Mouse (Mus musculus) kidney, adult 11 months (tissue): Measurements from ENCODE around the gene Gsta2.
"Not testable (repeated sequence)": the region's sequence is repeated elsewhere in the genome, so short reads cannot be mapped to it uniquely, and the experiment has no call there.

ENCODE experiments used
- DNase-seq: peaks from one replicate; pipeline ENCODE4 v3.0.0; 2022

Gene Gsta2

DNA sequence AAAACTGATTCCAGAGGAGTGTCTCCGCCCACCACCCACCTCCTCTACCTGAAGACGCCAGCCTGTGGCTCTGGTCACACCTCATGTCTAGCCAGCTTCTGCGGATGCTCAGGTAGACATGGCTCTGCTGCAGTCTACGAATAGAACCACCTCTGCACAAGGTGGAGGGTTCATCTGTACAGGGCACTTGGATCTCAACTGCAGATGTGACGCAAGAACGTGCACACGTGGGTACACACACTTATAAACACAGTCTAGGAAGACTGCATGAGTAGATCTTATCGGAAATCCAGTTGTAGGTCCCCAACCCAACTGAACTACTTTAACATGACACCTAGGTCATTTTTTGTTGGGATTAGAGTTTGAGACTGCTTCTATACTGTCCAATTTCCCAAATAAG, at the start of gene Gsta2:
Gene Gsta2, minus strand, starts transcription at position 178 of the 400 bp plus-strand sequence.
- no peak for DNase-seq

DNA sequence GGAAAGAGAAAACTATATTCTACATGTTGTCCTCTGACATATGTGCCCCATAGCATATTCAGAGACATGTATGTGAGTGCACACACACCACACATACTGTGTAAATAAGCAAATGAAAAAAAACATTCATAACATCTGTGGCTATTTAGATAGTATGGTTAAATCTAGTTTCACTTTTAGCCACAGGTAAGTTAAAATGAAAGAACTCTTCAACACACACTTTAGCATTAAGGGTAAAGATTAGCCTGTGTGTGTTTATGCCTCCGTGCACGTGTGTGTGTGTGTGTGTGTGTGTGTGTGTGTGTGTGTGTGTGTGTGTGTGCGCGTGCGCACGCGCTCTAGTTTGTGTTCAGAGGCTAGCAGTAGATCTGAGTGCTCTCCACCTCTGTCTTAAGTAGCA, 46.0 kb upstream of the Gsta2 start:
- DNase-seq, result no peak

DNA sequence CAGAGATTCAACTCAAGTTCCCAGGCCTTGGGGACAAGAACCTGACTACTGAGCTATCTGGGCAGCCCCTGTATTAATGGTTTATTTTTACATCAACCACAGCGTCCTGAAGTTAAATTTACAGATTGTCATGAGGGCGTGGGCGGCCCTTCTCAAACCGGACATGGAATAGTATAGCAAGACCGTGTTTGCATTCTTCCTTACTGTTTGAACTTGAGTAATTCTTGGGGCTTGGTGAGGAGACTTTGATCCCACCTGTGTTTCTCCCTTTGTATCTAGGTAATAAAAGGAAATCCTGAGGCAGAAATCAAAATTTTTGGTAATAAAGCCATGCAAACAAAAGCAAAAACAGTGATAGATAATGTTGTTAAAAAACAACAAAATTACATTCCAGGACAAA, 45.0 kb upstream of the Gsta2 start:
- DNase-seq, result no peak

DNA sequence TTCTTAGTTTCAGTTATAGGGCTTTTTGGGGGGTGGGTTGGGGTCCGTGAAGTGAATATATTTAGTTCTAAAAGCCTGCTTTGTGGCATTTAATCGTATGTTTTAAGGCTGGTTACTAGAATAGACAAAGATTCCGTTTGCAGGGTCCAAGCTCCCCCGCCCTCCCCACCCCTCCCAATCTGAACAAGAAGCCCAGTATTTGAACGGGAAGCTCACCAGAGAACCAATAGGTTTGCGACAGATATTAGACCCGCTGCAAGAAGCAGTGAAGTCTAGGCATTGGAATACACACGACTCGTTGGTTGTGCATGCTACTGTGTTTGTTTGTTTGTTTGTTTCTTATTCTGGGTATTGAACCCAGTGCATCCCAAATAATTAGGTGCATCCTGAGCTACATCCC, 40.9 kb upstream of the Gsta2 start:
- DNase-seq, result no peak

DNA sequence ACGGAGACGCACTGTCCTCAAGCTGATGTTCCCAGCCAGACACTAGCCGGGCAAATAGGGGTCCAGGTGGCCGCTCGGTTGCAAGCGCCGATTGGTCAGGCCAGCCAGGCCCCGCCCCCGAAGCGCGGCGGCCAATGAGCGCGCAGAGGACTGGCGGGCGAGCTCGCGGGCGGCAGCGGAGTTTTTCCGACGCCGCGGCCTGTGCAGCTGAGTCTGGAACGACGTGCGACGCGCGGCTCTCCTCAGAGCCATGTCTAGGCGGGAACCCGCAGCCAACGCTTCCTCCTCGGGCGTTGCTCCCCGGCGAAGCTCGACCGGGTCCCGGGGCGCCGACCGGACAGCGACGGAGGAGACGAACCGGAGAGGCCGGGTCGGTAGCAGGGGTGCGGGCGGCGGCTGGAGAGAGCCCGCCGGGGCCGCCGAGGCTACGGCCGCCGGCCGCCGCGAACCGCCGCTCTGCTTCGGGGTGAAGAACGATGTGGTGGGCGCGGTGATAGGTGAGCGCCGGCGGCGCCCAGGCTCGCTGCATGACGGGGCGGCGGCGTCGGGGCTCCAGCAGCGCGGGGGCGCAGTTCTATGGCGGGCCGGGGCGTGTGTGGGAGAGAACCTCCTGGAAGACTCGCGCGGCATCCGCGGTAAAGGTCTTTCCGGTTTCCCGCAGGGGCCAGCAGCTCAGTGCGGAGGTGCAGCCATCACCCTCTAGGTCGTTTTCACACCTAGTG, 40.2 kb upstream of the Gsta2 start, which contains the start of gene Ddx43:
Gene Ddx43, plus strand, starts transcription at position 148 of the 722 bp plus-strand sequence.
- DNase-seq, result peak; percentile 16

DNA sequence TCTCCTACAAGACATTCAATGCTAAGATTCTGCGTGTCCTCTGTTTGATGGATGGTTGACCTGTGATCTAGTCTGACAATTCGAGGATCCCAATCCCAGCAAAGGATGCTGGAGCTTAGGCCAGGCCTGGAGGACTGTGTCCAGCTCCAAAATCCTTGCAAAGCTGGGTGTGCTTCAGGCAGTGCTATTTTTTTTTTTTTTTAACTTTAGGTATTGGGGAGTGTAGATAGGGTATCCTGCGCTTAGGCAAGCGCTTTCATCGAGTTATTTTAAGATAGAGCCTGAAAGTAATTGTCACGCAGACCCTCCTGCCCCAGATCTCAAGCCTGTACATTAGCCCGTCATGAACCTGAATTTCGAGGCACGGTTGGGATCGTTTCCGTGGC, 39.6 kb upstream of the Gsta2 start:
- no peak for DNase-seq

DNA sequence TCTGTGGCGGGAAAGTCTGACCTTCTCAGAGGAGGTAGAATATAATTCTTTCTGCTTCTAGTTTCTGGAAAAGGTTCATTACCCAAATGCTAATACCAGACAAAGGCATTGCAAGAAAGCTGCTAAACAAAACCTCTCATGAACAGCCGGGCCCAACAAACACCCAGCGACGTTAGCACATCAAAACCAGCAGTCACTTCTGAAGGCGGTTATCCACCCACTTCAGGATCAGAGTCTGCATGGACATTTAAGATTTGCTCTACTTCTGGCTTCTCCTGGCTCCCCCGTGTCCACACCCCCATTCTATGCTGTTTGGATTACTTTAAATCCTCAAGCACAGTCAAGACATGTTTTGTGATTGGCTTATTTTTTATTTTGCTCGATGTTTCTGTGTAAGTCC, 39.0 kb upstream of the Gsta2 start:
- DNase-seq, result no peak

DNA sequence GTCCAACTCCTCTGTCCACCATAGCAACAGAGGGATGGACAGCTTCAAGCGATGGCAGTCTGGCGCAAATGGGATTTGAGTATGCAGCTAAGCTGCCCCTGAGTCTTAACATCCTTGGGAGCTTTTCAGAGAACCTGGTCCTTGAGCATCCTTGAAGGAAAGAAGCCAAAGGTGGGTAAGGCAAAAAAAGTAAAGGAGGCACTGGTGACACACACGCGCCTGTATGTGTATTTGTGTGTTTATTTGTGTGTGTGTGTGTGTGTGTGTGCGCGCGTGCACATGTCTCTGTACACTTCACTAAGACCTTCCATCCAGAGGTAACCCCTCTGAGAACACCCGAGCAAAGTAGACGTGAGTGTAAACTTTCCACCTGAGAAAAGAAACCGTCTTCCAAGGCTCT, 38.2 kb upstream of the Gsta2 start:
- DNase-seq, result no peak

DNA sequence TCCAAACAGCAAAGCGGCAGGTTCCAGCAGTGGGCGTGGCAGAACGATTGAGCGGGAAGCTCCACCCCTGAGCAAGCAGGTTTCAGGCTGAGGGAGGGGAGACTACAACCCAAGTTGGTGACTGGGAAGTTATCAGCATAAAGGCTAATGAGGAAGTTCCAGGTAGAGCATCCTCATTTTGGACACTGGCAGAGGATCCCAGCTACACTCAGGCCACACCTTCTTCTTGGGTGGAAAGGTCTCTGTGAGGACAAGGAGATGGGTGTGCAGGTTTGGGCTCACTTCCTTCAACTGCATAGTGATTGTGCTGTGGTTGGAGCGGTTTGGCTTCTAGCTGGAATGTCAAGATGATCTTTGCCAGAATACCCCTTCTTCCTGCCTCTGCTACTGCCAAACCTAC, 34.4 kb upstream of the Gsta2 start:
- no peak for DNase-seq

DNA sequence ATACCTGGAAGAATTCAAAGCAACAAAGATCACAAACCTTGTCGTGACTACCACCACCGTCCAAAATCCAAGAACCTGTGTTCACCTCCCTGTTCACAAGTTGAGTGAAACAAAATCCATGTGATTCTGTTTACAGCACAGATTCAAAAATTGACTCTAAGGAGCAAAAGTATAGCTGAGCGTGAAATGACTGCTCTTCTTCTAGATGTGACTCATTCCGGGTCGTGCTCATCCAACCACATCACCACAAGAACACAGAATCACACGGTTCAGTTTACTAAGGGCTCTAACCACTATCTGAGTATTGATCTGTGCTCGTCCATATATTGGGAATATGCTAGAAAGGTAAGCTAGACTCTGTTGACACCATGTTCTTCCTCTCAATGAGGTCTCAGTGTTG, 31.4 kb upstream of the Gsta2 start:
- DNase-seq, result no peak

DNA sequence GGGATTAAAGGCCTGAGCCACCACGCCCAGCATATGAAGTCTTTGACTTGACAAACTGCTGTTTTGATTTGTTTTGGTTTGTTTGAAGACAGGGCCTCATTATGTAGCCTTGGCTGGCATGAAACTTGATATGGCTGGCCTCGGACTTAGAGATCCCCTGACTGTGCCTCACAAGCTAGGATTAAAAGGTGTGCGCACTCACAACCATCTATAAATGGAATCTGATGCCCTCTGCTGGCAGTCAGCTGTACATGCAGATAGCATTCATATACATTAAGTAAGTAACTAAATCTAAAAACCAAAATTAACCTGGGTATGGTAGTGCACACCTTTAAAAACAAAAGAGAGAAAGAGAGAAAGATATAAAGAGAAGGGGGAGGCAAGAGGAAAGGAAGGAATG, 30.3 kb upstream of the Gsta2 start:
- DNase-seq, result no peak

DNA sequence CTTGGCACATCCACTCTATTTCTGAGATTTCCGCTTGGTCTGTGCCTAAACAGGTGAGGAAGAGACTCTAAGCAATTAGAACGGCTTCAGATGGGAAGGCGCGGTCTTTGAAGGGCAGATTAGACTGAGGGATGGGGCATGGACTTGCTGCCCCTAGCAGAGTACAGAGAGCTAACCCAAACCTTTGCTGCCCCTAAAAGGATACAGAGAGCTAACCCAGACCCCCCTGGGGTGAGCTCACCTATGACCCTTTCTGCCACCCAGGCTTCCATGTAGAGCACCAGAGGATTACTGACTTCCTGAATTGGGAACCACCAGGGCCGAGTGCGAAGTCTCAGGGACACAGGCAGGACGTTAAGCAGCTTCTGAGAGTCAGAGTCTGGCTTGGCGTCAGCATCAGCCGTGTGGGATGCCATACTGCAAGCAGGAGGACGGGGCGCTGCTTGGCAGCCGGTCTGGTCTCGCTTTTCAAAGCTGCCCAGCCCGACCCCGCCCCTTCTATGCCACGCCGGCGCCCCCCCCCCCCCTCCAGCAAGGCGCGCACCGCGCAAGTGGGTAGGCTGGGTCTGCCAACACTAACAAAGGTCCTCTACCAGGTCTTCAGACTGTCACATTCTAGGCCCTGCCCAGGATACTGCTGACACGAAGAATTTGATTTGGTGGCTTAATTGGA, 22.7 kb upstream of the Gsta2 start, which contains the start of gene Ooep:
Gene Ooep, minus strand, starts transcription at position 613 of the 673 bp plus-strand sequence.
- no peak for DNase-seq

DNA sequence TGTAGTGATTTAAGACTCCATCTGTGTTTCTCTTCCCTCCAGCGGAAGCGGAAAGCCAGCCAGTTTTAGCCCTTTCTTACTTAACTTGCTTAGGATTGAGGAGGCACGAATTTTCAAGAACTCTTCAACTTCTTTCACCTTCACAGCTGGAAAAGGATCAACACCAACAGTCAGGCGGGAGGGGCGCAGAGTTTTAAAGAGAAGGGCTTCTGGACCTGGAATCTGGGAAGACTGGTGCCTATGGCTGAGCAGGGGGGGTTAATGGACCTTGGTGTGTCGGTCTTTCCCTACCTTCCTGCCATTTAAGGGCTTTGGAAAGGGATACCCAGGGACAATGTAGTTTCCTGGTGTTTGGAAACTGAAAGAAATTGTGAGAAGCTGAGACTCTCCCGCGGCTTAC, 22.0 kb upstream of the Gsta2 start:
- DNase-seq, result no peak

DNA sequence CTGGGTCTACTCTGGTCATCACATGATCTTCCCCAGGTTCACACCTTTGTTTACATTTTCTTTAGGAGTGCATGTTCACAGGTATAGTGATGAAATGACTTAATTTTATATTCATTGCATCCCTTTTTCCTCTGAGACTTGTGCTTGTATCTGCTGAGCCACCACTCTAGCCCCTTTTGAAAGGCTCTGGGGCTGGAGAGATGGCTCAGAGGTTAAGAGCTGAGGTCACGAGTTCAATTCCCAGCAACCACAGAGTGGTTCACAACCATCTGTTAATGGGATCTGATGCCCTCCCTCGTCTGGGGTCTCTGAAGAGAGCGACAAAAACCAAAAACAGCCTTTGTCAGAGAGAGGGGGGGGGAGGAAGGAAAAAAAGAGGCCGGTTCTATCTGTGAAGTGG, 19.9 kb upstream of the Gsta2 start:
- DNase-seq, result no peak

DNA sequence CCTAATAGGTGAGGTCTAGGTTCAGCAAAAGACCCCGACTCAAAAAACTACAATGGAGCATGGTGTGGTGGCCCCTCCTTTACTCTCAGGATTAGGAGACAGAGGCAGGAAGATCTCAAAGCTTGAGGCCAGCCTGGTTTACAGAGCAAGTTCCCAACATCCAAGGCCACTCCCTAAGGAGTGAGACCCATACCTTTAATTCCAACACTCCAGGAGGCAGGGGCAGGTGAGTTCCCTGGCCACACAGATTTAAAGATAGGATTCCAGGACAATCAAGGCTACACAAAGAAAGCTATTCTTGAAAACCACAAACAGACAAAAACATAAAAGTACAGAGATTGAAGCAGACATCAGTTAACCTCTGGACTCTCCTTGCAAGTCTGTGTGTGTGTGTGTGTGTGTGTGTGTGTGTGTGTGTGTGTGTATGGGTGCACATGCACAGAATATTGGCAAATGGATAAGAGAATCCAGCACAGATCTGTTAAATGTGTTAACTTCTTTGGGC, 19.3 kb upstream of the Gsta2 start:
- DNase-seq, result no peak

DNA sequence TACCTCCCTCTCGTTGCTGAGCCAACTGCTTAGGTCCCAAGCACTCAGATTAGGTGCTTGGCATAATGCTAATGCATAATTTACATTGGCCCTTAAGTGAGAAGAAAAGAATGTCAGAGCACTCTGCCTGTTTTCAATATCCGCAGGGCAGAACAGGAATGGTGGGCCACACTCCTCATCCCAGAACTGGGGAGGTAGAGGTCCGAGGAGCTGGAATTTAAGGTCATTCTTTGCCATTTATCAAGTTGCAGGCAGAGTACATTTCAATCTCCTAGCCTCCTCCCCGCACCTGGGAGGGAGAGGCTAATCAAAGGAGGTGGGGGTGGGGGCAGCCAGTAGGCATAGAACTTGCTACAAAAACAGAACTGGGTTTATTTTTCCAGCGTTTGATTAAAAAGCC, 18.8 kb upstream of the Gsta2 start:
- no peak for DNase-seq

DNA sequence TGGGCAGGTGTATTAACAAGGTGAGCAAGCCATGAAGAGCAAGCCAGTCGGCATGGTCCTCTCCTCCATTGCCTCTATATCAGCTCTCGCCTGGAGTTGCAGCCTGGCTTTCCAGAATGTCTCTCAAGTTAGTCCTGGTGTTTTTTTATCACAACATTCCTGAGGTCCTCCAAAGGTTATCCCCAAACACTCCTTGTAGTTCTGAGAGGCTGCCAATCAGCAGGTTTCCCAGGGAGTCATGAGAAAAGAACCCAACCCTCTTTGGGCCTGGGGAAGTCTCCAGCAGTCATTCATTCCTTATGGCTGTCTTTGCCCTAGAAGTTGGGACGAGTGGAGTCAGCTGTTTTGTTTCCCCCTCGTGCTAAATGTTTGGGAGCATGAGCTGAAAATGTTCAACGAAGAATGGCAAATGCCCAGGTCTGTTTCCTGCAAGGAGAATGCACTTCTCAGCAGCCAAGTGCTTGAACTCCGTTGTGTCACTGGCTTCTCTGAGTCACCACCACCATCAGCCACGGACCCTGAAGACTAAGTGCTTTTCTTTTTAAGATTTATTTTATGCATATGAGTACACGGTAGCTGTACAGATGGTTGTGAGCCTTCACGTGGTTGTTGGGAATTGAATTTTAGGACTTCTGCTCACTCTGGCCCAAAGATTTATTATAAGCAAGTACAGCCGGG, 17.4 kb upstream of the Gsta2 start:
- no peak for DNase-seq

DNA sequence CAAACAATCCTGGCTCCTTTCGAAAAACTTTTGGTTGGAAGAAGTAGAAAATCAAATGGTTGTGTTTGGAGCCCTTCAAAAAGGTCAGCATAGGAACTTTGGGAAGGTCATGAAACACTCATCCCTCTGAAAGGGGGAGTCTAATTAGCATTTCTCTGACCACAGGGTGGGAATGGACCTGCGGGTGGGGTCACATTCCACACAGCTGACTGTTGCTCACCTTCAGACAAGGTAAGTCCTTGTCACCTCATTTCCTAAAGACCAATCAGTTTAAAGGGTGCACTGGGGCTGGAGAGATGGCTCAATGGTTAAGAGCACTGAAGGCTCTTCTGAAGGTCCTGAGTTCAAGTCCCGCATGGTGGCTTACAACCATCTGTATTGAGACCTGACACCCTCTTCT, 15.9 kb upstream of the Gsta2 start:
- DNase-seq, result no peak

DNA sequence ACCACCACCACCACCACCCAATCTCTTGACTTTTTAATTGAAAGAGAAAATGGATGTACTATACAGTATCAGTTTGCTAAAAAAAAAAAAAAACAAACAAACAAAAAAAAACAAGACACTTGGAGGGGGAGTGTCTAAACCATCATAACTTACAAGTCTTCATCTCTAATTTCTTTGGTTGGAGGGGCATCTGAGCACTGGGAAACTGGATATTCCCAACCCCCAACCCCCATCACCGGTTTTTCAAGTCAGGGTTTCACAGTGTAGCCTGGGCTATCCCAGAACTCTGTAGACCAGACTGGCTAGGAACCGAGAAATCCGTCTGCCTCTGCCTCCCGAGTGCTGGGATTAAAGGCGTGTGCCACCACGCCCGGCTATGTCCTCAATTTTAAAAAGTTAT, 14.2 kb upstream of the Gsta2 start:
- no peak for DNase-seq

DNA sequence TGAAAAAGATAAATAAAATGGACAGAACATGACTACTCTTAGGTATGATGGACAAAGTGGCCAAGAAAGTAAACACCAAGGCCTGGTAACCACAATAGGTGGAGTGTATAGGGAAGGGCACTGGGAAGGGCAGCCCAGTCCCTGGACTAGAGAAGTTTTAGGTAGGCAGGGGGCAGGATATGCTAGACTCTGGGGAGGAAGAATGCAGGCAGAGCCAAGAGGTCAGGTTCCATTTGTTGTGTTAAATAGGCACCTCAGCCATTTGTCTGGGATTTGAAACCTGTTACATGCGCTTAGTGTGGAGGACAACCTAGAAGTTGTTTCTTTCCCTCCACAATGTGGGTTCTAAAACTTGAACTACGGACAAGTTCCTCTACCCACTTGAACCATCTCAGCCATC, 13.8 kb upstream of the Gsta2 start:
- no peak for DNase-seq

DNA sequence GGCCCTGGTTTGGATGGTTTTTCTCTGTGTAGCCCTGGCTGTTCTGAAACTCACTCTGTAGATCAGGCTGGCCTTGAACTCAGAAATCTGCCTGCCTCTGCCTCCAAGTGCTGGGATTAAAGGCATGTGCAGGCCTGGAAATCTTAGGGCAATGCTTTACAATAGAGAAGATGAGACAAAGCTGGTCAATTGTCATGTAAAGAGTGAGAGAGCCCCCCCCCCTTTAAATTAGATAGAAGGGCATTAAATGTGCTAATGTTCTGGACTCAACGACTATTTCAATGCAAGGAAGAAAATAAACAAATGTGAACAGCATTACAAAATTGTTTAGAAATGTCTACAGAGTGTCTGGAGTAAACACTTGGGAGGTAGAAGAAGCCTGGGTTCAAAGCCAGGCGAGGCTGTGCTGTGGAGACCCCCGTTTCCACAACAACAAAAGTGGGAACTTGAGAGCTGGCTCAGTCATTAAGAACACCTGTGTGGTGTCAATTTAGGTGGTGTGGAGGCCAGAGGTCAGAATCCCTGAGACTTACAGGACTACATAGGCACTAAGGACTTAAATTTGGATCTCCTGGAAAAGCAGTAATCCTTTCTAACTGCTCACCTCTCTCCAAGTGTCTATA, 13.2 kb upstream of the Gsta2 start:
- DNase-seq, result no peak

DNA sequence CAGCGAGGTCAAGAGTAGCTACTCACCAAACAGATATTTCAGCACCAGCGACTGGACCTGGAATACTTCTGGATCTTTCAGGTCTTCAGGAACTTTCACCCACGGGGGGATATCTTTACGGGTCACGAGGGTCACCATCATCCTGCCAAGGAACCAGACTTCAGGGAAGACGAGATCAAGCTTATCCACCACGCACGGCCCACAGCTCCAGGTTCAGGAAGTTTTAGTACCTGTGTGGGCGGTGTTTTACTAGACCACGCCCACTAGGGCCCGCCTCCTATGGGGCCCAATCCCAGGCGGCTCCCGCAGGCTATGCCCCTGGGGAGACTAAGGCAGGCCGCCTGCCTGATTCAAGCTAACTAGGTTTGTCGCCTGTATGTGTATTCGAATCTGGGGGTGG, 12.4 kb upstream of the Gsta2 start, which contains the start of gene Dppa5a:
Gene Dppa5a, minus strand, starts transcription at position 219 of the 400 bp plus-strand sequence.
- not testable (repeated sequence) for DNase-seq

DNA sequence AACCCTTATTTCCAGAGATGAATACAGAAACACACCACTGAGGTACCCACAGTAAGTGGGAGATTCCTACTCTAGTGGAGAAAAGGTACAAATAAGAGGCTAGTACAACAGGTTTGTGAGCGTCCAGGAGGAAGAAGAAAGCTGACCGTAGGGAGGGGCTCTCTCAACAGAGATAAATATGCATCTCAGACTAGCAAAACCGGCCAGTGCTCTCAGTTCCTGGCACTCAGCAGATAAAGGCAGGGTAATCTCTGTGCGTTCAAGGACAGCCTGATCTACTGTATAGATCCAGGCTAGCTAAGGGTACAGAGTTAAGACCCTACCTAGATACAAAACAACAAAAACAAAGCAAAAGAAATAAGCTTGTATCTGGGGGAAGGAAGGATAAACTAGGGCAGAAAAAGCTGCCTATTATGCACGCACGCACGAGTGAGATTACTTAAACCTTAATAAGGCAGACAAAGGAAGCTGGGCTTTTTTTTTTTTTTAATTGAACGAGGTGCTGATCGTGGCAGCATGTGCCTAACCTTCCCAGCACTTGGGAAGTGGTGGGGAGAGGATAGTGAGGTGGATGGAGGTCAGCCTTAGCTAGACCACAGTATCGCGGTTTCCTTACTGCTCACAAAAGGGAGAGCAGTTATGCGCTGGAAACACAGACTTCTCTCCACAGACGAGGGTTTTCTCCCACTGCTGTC, 10.4 kb upstream of the Gsta2 start:
- no peak for DNase-seq
